8 mouse cellular contexts compared by ENCODE assay signal in the genomic region with DNA sequence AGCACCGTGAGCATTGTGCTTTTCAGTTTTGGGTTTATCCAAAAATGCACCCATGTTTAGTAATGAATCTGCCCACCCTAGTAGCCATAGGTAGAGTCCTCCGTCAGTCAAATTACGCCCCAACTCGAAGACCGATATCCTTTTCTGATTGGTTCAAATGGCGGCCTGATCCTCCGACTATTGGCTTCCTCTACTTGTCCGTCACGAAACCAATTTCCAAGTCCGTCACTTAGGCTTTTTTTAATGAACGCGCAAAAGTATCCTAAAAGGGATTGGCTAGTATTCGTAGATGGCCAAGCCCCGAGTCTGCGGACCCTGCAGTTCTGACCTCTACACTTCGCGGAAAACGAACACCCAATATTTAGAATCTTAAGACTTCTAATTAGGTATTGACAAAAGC.
DNase-seq lines count a peak whose midpoint lies in the region; ATAC-seq and TF ChIP-seq lines count a peak whose summit lies in the region.
"Not testable (repeated sequence)": the region's sequence is repeated elsewhere in the genome, so short reads cannot be mapped to it uniquely, and the experiment has no call there.

No protein-coding gene starts in this region.

- H3K9ac ChIP-seq in hindbrain, embryonic 12.5 days; liver, embryonic 11.5 days (ENCODE audit: low read depth, low read length); midbrain, embryonic 12.5 days (replicated peaks); stomach, embryonic 14.5 days (replicated peaks; ENCODE audit: low read depth, low read length): not testable (repeated sequence)

- ATAC-seq in G1E (ENCODE audit: extremely low read depth, insufficient number of reproducible peaks, low FRiP score, poor library complexity, severe bottlenecking), result peak; percentile 97
- peak; percentile 86 for ATAC-seq in hindbrain, embryonic 12.5 days (ENCODE audit: low FRiP score)
- ATAC-seq in liver, embryonic 11.5 days (replicated peaks; ENCODE audit: low FRiP score), result peak; percentile 93
- ATAC-seq in midbrain, embryonic 12.5 days (ENCODE audit: low FRiP score, low read depth), result peak; percentile 92
- peak; percentile 91 for ATAC-seq in stomach, embryonic 14.5 days (ENCODE audit: insufficient number of reproducible peaks, insufficient read depth, low FRiP score, low read depth)

- H3K27ac ChIP-seq in hindbrain, embryonic 12.5 days; liver, embryonic 11.5 days (ENCODE audit: low read depth, low read length); midbrain, embryonic 12.5 days (replicated peaks); stomach, embryonic 14.5 days (ENCODE audit: low read length): not testable (repeated sequence)

- not testable (repeated sequence) for H3K4me3 ChIP-seq in G1E (ENCODE audit: low read depth, low read length); hindbrain, embryonic 12.5 days; liver, embryonic 11.5 days (ENCODE audit: low read depth, low read length); midbrain, embryonic 12.5 days; stomach, embryonic 14.5 days (ENCODE audit: low read depth, low read length)

- 96% methylated on average over 18 of the region's 18 CpGs for WGBS in hindbrain, embryonic 12.5 days
- 89% methylated on average over 18 of the region's 18 CpGs for WGBS in liver, embryonic 11.5 days
- 96% methylated on average over 18 of the region's 18 CpGs for WGBS in midbrain, embryonic 12.5 days
- WGBS in stomach, embryonic 14.5 days, result 96% methylated on average over 18 of the region's 18 CpGs

- not testable (repeated sequence) for H3K36me3 ChIP-seq in G1E (replicated peaks); hindbrain, embryonic 12.5 days; liver, embryonic 11.5 days (ENCODE audit: control insufficient read depth, insufficient read depth, low read length); midbrain, embryonic 12.5 days; stomach, embryonic 14.5 days (ENCODE audit: control insufficient read depth, insufficient read depth, low read length)

- not testable (repeated sequence) for H3K27me3 ChIP-seq in G1E (ENCODE audit: insufficient read depth, low read length); hindbrain, embryonic 12.5 days; liver, embryonic 11.5 days (replicated peaks; ENCODE audit: control insufficient read depth, insufficient read depth, low read length); midbrain, embryonic 12.5 days; stomach, embryonic 14.5 days (ENCODE audit: control insufficient read depth, insufficient read depth, low read length)

- H3K4me2 ChIP-seq in hindbrain, embryonic 12.5 days (replicated peaks); liver, embryonic 11.5 days; midbrain, embryonic 12.5 days (replicated peaks); stomach, embryonic 14.5 days (replicated peaks; ENCODE audit: low read depth, low read length): not testable (repeated sequence)

- not testable (repeated sequence) for H3K9me3 ChIP-seq in G1E (replicated peaks); hindbrain, embryonic 12.5 days (replicated peaks); liver, embryonic 11.5 days (ENCODE audit: control insufficient read depth, low read length); midbrain, embryonic 12.5 days; stomach, embryonic 14.5 days (ENCODE audit: control insufficient read depth, low read depth, low read length)

- intact Hi-C loops in gastrocnemius, postnatal 14 days (cut with DNase I; ENCODE audit: low total_unique reads), result not testable (repeated sequence)

- not testable (repeated sequence) for H3K4me1 ChIP-seq in G1E (ENCODE audit: insufficient read depth, low read depth, low read length); hindbrain, embryonic 12.5 days; liver, embryonic 11.5 days (replicated peaks; ENCODE audit: control insufficient read depth, insufficient read depth, low read length); midbrain, embryonic 12.5 days; stomach, embryonic 14.5 days (ENCODE audit: control insufficient read depth, insufficient read depth, low read length)

- DNase-seq in G1E (ENCODE audit: low spot score); liver, embryonic 11.5 days (ENCODE audit: low spot score): not testable (repeated sequence)
- peak; percentile 30 to 32 for DNase-seq in cerebellum, postnatal 36 days
- peak; percentile 4 for DNase-seq in gastrocnemius, postnatal 14 days
- DNase-seq in kidney, postnatal 25 days, result peak; percentile 47 to 76

- TF ChIP-seq CTCF in G1E (IDR thresholded peaks at IDR 0.05; ENCODE audit: low read depth, low read length), result not testable (repeated sequence)
